ENCODE assay signal across 16 mouse cellular contexts in the genomic region with DNA sequence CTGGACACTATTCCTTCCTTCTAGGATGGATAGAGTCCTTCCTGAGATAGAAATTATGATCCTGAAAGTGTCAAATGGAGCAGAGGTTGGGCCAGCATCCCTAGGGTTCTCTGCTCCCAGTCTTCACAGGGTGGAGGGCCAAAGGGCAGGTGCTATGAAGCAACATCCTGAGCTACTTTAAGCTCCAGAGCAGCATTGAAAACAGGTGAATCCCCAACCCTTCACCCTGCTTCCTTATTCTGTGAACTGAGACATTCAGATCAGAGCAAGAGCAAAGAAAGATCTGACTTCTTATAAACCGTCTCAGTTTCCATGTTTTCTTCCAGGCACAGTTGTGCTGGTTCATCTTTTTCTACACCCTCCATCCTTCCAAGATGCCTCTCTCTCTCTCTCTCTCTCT.
"Had no signal": no experiment of that assay in that cellular context is flagged by ENCODE, and none has a peak within 500 bp of the region (broad histone marks: within the 10 kb centered on the region; RNA-seq: fewer than 3 reads in every experiment).

No protein-coding gene starts in this region.

- H3K36me3 ChIP-seq: kidney, embryonic 15.5 days; limb, embryonic 15.5 days; liver, embryonic 12.5 days; midbrain, embryonic 15.5 days; stomach, embryonic 15.5 days had no signal

- H3K4me2 ChIP-seq: kidney, embryonic 15.5 days; limb, embryonic 15.5 days; liver, embryonic 12.5 days; lung, embryonic 14.5 days; midbrain, embryonic 11.5 days; midbrain, embryonic 15.5 days; stomach, embryonic 15.5 days had no signal

- H3K9me3 ChIP-seq: kidney, embryonic 15.5 days; limb, embryonic 15.5 days; liver, embryonic 12.5 days; megakaryocyte, embryonic 14.5 days; midbrain, embryonic 15.5 days; stomach, embryonic 15.5 days had no signal

- H3K27ac ChIP-seq: kidney, embryonic 15.5 days; limb, embryonic 15.5 days; liver, embryonic 12.5 days; midbrain, embryonic 15.5 days; stomach, embryonic 15.5 days had no signal

- H3K9ac ChIP-seq: kidney, embryonic 15.5 days; limb, embryonic 15.5 days; liver, embryonic 12.5 days; lung, embryonic 14.5 days; midbrain, embryonic 15.5 days; stomach, embryonic 15.5 days had no signal

- H3K27me3 ChIP-seq: kidney, embryonic 15.5 days; limb, embryonic 15.5 days; liver, embryonic 12.5 days; stomach, embryonic 15.5 days had no signal

- H3K4me3 ChIP-seq: kidney, embryonic 15.5 days; limb, embryonic 15.5 days; liver, embryonic 12.5 days; megakaryocyte, embryonic 14.5 days; midbrain, embryonic 15.5 days; stomach, embryonic 15.5 days had no signal

- H3K4me1 ChIP-seq: kidney, embryonic 15.5 days; limb, embryonic 15.5 days; liver, embryonic 12.5 days; megakaryocyte, embryonic 14.5 days; midbrain, embryonic 15.5 days; stomach, embryonic 15.5 days had no signal

- ATAC-seq: liver, embryonic 12.5 days; midbrain, embryonic 15.5 days had no signal

- DNase-seq: kidney, adult 2 months; kidney, postnatal 25 days; layer of hippocampus, adult 9-11 months; layer of hippocampus, postnatal 36 days; lung, embryonic 14.5 days; lung, postnatal 10 days; lung, postnatal 4 days; right cerebral cortex, postnatal 4 days; thymus, postnatal 36 days had no signal
